Mouse (Mus musculus): ENCODE results near the gene Slc38a4.

The Slc38a4 gene

GRCm38 (mm10) chr15:96963735-96964134 lies 92.0 kb downstream of the Slc38a4 start:
- peak; percentile 49 for DNase-seq

GRCm38 (mm10) chr15:96963318-96963717 lies 92.4 kb downstream of the Slc38a4 start:
- no peak for DNase-seq

DNA sequence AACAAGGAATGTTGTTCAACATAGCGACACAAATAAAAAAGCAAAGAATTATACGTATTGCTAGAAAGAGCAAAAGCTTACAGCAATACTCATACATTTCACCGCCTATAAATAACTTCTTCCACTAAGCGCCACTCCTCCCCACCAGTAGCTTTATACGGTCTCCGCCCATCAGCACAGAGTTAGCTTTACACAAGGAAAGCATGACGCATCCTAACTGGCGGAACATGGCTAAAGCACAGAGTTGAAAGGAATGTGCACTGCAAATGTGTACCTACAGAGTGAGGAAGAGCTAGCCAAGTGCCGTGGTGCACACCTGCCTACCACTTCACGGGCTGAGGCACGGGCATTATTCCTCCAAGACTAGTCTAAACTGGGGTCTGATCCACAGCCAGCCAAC lies 95.4 kb downstream of the Slc38a4 start:
- no peak for DNase-seq

GRCm38 (mm10) chr15:96959247-96959646 lies 96.5 kb downstream of the Slc38a4 start:
- no peak for DNase-seq

DNA sequence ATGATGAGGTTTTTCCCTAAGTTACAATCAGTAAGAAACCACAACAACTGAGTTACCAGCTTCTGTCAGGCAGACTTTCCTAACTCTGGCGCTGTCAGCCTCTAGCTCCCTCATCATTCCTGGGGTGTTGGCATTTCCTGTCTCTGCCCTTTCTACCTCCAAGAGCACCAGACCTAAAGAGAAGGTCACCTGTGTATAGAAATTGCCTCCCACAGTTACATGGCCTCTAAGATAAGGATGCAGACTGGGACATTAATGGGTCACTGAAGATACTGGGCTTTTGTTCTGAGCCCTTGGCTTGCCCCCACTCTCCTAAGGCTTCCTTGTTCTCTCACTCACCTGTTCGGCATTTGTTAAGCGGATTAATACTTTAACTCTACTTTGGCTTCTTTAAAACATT lies 99.1 kb downstream of the Slc38a4 start:
- no peak for DNase-seq

GRCm38 (mm10) chr15:96954389-96954788 lies 101.4 kb downstream of the Slc38a4 start:
- DNase-seq, result no peak

DNA sequence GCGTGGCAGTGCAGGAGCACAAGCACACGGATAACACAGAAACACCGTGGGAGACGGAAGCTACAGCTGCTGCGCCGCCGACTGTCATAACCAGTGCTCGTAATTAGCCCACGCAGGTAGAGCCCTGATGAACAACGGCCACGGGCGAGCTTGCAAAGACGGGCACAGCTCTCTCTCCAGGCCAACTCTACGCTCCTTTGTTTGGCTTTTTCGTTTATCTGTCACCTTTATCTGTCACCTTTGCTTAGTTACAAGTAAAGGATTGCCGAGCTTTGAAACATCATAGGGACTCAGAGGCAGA lies 101.9 kb downstream of the Slc38a4 start:
- DNase-seq, result no peak

DNA sequence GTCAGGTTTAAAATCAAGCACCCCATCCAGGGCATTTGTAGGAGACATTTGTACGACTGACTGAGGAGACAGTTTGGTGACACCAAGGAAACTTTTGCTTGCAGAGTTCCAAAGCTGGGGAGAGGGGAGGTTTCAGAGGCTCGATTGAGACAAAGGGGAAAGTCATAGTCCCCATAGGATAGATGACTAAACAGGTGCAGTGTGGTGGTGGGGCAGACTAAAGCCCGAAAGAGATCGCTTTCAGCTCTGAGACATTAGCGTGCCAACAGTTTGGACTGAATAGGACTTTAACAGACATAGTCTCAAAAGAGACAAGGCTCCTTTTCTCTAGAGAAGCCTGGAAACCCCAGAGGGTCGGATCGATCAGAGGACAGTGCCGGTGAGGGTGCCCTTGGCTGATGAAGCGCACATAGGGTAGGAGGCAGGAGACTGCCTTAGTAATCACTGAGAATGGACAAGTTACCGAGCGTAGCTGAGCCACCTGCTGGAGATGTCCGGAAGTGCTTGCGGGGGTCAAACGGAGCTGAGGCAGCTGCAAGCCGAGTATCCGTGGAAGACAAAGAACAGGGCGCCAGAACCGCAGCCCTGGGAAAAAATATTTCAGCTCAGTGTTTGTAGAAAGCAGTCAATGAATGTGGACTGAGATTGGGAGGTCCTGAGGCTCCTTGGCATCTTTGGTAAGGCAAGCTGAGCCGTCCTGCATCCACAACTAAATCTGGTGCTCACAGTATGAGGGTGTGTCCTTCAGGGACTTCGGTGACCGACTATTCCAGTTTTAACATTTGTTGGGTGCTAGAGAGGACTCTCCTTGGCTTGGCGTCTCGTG lies 102.4 kb downstream of the Slc38a4 start:
- DNase-seq, result peak; percentile 87

- DNase-seq, result no peak
Observed at GRCm38 (mm10) chr15:96952488-96952887, 103.3 kb downstream of the Slc38a4 start.

GRCm38 (mm10) chr15:96951783-96952182 lies 104.0 kb downstream of the Slc38a4 start:
- peak; percentile 55 for DNase-seq

DNA sequence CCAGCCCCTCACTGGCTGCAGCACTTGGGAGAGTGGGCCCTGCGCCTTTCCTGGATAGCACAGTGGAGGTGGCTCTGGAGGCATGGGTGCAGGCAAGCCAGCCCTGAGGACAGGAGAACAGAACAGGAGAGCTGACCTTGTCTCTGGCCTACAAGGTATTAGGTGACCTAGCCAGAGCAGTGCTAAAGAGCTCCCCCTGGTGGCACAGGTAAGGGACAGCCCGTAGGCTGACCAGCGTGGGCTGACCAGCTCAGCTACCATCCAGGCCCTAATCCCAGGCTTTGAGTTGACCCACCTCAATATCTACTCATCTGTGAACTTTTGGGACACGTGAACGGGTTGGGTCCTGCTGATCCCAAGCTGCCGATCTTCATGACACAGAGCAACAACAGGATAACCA lies 107.3 kb downstream of the Slc38a4 start:
- DNase-seq, result peak; percentile 38
